Mouse (Mus musculus) liver, adult 2 months (tissue): Measurements from ENCODE around the gene Thada.

Experiments used
- CTCF ChIP-seq: fragments of 200-500 bp; IDR thresholded peaks from 2 replicates; pipeline ENCODE4 v1.5.1; 2011; ENCODE audit warnings: low read depth, low read length, control low read depth
- POLR2A ChIP-seq: fragments of 200-500 bp; IDR thresholded peaks from 2 replicates; pipeline ENCODE4 v1.6.1; 2011; ENCODE audit warnings: low read length, control low read depth; ENCODE audit not compliant: insufficient read depth; ENCODE audit errors: extremely low read depth

DNA sequence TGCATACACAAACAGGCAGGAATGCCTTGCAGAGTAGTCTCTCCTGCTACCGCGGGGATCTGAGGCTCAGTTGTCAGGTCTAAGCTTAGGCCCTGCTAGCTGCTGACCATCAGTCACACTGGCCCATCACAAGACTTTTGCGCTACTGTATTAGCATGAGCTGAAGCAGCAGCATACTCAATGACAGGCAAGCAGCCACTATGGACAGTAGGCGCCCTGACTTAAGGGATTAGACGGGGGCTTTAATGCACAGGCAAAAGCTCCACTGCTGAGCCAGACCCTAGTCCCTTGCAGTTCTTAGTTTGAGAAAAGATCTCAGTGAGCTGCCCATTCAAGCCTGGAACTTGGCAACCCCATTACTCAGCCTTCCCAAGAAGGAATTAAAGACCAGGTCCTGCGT lies 66.6 kb downstream of the Thada start:
- TF ChIP-seq POLR2A (no peak), CTCF (no peak)
